Mouse (Mus musculus): ENCODE measurements at regions not wholly inside any gene's neighbourhood (a gene's known extent, or its start where the extent isn't known, plus 50 kb on each side); places are given as distances from the start of the nearest gene placed in this dataset. TPM values are rescaled to one million over a fixed set of nuclear protein-coding genes. Genes with fewer than 3 reads are reported as not detected.

- peak; percentile 90 for ATAC-seq (replicated peaks; ENCODE audit: low FRiP score)
Measured at GRCm38 (mm10) chr13:90660950-90661349, 244.2 kb downstream of the Atp6ap1l start.

GRCm38 (mm10) chr13:90659087-90659486, 246.1 kb downstream of the Atp6ap1l start:
- Histone ChIP-seq H3K4me2 (no peak overlapping the region), H3K4me3 (replicated peaks) (no peak overlapping the region), H3K9me3 (replicated peaks) (no peaks in the 10 kb centered on the region), H3K4me1 (peaks cover 4% of the 10 kb centered on the region; the same call in 1 of the 2 replicates), H3K36me3 (no peaks in the 10 kb centered on the region), H3K9ac (no peak overlapping the region), H3K27me3 (no peaks in the 10 kb centered on the region), H3K27ac (0 out of 2 replicates have a peak overlapping the region, but pooled peaks have one; percentile 51)
- peak; percentile 52; the same call in 1 of the 2 replicates for ATAC-seq (replicated peaks; ENCODE audit: low FRiP score)
- 31% methylated on average over 5 of the region's 5 CpGs for WGBS

More at GRCm38 (mm10) chr13:90660950-90661349, 244.2 kb downstream of the Atp6ap1l start:
- Histone ChIP-seq H3K27me3 (no peaks in the 10 kb centered on the region), H3K4me3 (replicated peaks) (no peak overlapping the region), H3K4me1 (peaks cover 4% of the 10 kb centered on the region; the same call in 1 of the 2 replicates), H3K9me3 (replicated peaks) (no peaks in the 10 kb centered on the region), H3K27ac (0 out of 2 replicates have a peak overlapping the region, but pooled peaks have one; percentile 48), H3K36me3 (no peaks in the 10 kb centered on the region), H3K9ac (no peak overlapping the region), H3K4me2 (no peak overlapping the region)
- 14% methylated on average over 3 of the region's 3 CpGs for WGBS

- Histone ChIP-seq H3K4me3 (replicated peaks) (no peak overlapping the region), H3K27me3 (no peaks in the 10 kb centered on the region), H3K36me3 (no peaks in the 10 kb centered on the region), H3K9me3 (replicated peaks) (no peaks in the 10 kb centered on the region), H3K4me2 (no peak overlapping the region), H3K4me1 (0 out of 2 replicates have a peak, but pooled peaks cover 2% of the 10 kb centered on the region), H3K27ac (no peak overlapping the region), H3K9ac (no peak overlapping the region)
- 62% methylated on average over 4 of the region's 4 CpGs for whole genome bisulfite sequencing
- no peak for ATAC-seq (replicated peaks; ENCODE audit: low FRiP score)
Measured at GRCm38 (mm10) chr13:90646356-90646755, 258.8 kb downstream of the Atp6ap1l start.

GRCm38 (mm10) chr13:90644216-90644615, 260.9 kb downstream of the Atp6ap1l start:
- no peak overlapping the region for H3K9ac ChIP-seq
- 0 out of 2 replicates have a peak, but pooled peaks cover 2% of the 10 kb centered on the region for H3K4me1 ChIP-seq
- no peaks in the 10 kb centered on the region for H3K36me3 ChIP-seq
- no peak overlapping the region for H3K27ac ChIP-seq
- H3K9me3 ChIP-seq (replicated peaks) = no peaks in the 10 kb centered on the region
- no peak overlapping the region for H3K4me2 ChIP-seq
- ATAC-seq (replicated peaks; ENCODE audit: low FRiP score) = no peak
- H3K27me3 ChIP-seq = no peaks in the 10 kb centered on the region
- H3K4me3 ChIP-seq (replicated peaks) = no peak overlapping the region

- 84% methylated on average over 4 of the region's 4 CpGs for WGBS
- no peaks in the 10 kb centered on the region for H3K27me3 ChIP-seq
- no peak overlapping the region for H3K27ac ChIP-seq
- H3K9ac ChIP-seq = no peak overlapping the region
- ATAC-seq (replicated peaks; ENCODE audit: low FRiP score) = no peak
- no peak overlapping the region for H3K4me2 ChIP-seq
- no peaks in the 10 kb centered on the region for H3K9me3 ChIP-seq (replicated peaks)
- H3K4me1 ChIP-seq = 0 out of 2 replicates have a peak, but pooled peaks cover 2% of the 10 kb centered on the region
- no peak overlapping the region for H3K4me3 ChIP-seq (replicated peaks)
- no peaks in the 10 kb centered on the region for H3K36me3 ChIP-seq
Measured at GRCm38 (mm10) chr13:90643575-90644215, 261.5 kb downstream of the Atp6ap1l start.

GRCm38 (mm10) chr13:90643109-90643508, 262.0 kb downstream of the Atp6ap1l start:
- Histone ChIP-seq H3K9ac (no peak overlapping the region), H3K9me3 (replicated peaks) (no peaks in the 10 kb centered on the region), H3K4me2 (no peak overlapping the region), H3K4me1 (0 out of 2 replicates have a peak, but pooled peaks cover 2% of the 10 kb centered on the region), H3K36me3 (no peaks in the 10 kb centered on the region), H3K4me3 (replicated peaks) (no peak overlapping the region), H3K27me3 (no peaks in the 10 kb centered on the region), H3K27ac (no peak overlapping the region)
- WGBS = 63% methylated on average over 4 of the region's 4 CpGs
- ATAC-seq (replicated peaks; ENCODE audit: low FRiP score) = no peak

- ATAC-seq (replicated peaks; ENCODE audit: low FRiP score) = no peak
- Histone ChIP-seq H3K9me3 (replicated peaks) (no peaks in the 10 kb centered on the region), H3K27ac (no peak overlapping the region), H3K27me3 (no peaks in the 10 kb centered on the region), H3K36me3 (no peaks in the 10 kb centered on the region), H3K9ac (no peak overlapping the region), H3K4me1 (0 out of 2 replicates have a peak, but pooled peaks cover 2% of the 10 kb centered on the region), H3K4me2 (no peak overlapping the region), H3K4me3 (replicated peaks) (no peak overlapping the region)
- WGBS = 77% methylated on average over 5 of the region's 5 CpGs
Measured at GRCm38 (mm10) chr13:90642206-90642823, 262.8 kb downstream of the Atp6ap1l start.

Small RNA genes lying in the stretch of these regions (microRNA-seq; reads per million reads assigned to microRNA genes)
- not detected for gene Gm44338
